Mouse (Mus musculus): Measurements from ENCODE around the gene Gdpd4. TPM values are rescaled to one million over a fixed set of nuclear protein-coding genes. Genes with fewer than 3 reads are reported as not detected.

The Gdpd4 gene
- total RNA-seq, 1 experiment from 2014 or later = not detected

DNA sequence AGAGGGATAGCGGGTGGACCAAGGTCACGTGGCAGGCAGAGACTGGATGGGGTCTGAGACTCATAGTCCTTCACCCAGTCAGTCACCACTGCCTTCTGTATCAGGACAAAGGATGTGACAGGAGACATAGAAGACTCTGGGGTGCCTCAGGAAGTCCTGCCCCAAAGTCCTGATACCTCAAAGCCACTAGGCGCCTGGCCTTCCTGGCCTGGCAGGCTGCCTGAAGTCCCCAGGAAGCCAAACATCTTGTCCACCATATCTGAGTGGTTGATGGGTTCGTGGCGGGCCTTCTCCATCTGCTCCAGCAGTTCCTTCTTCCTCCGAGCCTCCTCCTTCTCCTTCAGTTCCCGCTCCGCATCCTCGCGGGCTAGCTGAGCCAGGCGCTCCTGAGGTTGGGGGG lies 157.7 kb downstream of the Gdpd4 start:
- ATAC-seq (ENCODE audit: extremely low read depth, insufficient number of reproducible peaks, low FRiP score, poor library complexity, severe bottlenecking) = no peak

DNA sequence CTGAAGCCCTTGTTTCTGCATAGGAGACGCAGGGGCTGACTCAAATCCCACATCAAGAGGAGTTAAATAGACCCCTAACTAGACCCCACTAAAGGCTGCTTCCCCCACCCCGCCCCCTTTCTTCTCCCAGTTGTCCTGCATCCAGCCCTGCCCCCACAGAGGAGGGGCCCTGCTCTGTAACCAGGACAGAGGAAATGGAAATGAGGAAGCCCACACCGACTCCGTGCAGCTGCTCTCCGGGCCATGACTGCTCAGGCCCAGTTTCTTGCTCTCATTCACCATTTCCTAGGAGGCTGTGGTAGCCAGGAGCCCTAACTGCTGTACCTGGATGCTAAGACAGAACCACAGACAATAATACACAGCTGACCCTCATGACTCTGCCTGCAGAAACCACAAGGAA lies 162.6 kb downstream of the Gdpd4 start:
- no peak for ATAC-seq (ENCODE audit: extremely low read depth, insufficient number of reproducible peaks, low FRiP score, poor library complexity, severe bottlenecking)

DNA sequence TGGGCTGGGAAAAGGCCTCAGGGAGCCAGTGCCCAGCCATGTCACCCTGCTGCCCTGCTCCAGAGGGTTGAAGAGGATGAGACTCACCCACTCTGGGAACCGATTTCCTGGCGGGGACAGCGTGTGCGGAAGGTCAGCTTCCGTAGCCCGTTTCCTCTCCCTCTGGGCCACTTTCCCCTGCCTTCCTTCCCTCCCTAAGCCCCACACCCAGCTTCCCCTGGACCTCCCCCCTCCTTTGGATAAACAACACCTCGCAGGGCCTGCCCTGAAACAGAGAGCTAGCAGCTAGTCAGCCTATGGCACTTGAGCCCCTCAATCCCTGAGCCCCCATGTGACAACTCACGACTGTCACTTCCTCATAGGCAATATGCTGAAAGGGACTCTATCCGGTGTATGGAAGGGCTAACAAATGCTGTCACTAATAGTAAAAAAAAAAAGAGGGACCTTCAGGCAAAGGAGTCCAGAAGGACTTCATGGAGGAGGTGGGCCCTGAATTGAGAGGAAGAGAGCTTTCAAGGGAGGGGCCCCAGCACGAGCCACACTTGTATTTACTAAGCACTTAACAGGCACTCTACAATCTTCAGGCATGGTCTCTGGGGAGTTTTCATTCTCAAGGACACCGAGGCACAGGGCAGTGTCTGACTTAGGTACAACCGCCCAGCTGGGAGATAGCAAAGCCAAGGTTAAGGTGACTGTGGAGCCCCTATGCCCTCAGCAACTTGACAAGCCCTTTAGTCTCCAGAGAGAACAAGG lies 165.0 kb downstream of the Gdpd4 start:
- no peak for ATAC-seq (ENCODE audit: extremely low read depth, insufficient number of reproducible peaks, low FRiP score, poor library complexity, severe bottlenecking)

DNA sequence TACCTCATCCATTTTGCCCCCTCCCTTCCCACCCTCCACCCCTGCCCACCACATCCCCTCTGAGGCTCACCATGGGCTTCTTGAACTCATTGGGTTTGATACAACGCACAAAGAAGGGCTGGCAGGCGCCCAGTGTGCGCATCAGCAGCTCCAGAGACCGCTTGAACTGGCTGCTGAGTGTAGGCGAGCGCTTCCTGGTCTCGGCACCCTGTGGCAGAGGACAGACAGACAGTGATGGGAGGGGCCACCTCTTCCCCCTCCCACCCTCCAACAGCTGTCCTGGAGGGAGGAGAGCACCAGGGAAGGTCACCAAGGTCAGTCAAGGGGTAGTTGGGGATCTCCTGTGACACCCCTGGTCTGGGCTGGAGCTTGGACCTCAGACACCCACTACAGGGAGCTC lies 165.6 kb downstream of the Gdpd4 start:
- ATAC-seq (ENCODE audit: extremely low read depth, insufficient number of reproducible peaks, low FRiP score, poor library complexity, severe bottlenecking) = peak; percentile 28; the same call in 1 of the 2 replicates

DNA sequence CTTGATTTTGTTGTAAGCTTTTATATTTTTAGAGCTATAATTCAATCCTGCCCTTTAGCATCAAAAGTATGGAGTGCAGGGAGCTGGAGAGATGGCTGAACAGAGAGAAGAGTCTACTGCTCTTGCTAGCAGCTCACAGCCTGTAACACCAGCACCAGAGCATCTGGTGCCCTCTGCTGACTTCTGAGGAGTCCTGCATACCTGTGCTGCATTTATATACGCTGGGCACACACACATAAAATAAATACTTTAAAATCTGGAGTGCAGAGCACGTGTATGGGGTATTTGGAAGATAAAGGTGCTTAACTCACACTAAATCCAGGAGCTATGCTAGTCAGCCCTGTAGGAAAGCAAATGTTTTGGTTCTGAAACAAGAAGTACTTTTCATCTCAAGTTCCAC lies 166.6 kb downstream of the Gdpd4 start:
- no peak for ATAC-seq (ENCODE audit: extremely low read depth, insufficient number of reproducible peaks, low FRiP score, poor library complexity, severe bottlenecking)

DNA sequence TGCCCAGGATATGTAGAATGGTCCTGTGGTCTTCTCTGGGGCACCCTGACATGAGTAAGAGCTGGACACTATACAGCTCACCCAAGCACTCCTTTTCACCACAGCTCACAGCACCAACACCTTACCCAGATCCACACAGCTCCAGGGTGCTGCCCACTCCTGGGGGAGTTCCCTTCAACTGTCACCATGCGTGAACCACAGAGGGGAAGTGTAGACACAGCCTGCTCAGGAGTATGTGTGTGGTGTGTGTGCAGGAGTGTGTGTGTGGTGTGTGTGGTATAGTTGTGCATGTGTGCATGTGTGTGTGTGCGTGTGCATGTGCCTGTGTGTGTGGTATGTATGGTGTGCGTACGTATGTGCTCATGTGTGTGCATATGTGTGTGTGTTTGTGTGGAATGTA lies 176.1 kb downstream of the Gdpd4 start:
- ATAC-seq (ENCODE audit: extremely low read depth, insufficient number of reproducible peaks, low FRiP score, poor library complexity, severe bottlenecking) = no peak

DNA sequence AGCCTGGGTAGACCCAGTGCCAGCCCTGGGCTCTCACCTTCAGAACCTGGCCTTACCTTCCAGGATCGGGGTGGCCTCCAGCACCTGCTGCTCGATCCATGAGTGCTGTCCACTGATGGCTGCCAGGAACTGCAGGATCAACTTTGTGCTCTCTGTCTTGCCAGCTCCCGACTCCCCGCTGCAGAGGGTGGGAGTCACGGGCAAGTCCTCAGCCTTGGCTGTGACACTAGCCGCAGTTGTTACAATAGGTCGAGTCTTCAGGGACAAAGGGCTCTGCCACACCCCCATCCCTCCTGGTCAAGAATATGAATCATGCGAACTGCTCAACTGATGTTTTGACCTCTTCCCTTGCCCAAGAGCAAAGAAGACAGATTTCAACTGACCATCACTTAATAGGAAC lies 177.8 kb downstream of the Gdpd4 start:
- ATAC-seq (ENCODE audit: extremely low read depth, insufficient number of reproducible peaks, low FRiP score, poor library complexity, severe bottlenecking) = no peak

Other genes starting within 250 kb of the Gdpd4 start
- gene Clns1a, start 223.3 kb upstream of the Gdpd4 start, total RNA-seq (2017) = 42.5 and 54.9 TPM in 2 replicates
- 0.12 and 0.47 TPM in 2 replicates for gene Aqp11, start 181.7 kb upstream of the Gdpd4 start, total RNA-seq (2017)
- 14.2 and 15.8 TPM in 2 replicates for gene Pak1, start 131.4 kb upstream of the Gdpd4 start, total RNA-seq (2017)
- gene Myo7a, start 199.6 kb downstream of the Gdpd4 start, total RNA-seq (2017) = 11.0 and 12.6 TPM in 2 replicates
- 0.61 and 1.4 TPM in 2 replicates for gene Omp, start 225.5 kb downstream of the Gdpd4 start, total RNA-seq (2017)

All from neutrophil, adult 5-6 weeks (primary cell).